Mouse (Mus musculus): ENCODE results near the gene Rnls. TPM values are rescaled to one million over a fixed set of nuclear protein-coding genes. Genes with fewer than 3 reads are reported as not detected.

Rnls gene
- total RNA-seq, 2 experiments from 2014 or later, result 1.3 to 1.6 TPM

GRCm38 (mm10) chr19:33100031-33100430, 292.1 kb downstream of the Rnls start:
- intact Hi-C loops (cut with DNase I), result loop anchor here (5.0 kb wide), 1 partner anchor 343 kb away; the partner anchor contains the start of gene Pten
- Histone ChIP-seq H3K4me3 (no peak overlapping the region), H3K27ac (no peak overlapping the region)
- no peak for DNase-seq (ENCODE audit: extremely low spot score in 1 of 2, low spot score in 2 of 2)
- TF ChIP-seq CTCF (IDR thresholded peaks at IDR 0.05), result no peak

DNA sequence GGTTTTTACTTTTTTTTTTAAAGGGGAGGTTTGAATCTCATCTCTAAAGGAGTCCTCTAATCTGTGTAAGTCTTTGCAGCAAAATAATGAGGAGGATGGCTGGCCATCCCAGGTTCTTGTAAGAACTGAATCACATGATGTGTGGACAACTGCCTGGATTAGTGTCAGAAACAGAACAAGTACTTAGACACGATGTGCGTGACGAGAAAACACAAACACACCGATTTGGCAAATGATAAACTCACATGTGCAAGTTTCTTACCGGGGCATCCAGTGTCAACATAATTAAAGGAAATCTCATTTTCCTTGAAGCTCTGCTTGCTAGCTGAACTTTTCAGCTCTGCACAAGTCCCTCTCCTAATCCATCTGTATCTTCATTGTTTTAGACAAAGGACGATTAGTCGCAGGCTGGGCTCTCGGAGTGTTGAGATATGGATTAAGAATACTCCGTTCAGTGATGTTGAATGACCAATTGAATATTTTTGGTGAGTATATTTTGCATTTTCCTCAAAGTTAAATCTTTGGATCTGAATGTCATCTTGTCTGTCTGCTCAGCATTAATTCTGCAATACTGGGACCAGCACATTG, 292.8 kb downstream of the Rnls start:
- DNase-seq (ENCODE audit: extremely low spot score in 1 of 2, low spot score in 2 of 2), result no peak
- H3K4me3 ChIP-seq, result no peak overlapping the region
- no peak overlapping the region for H3K27ac ChIP-seq
- intact Hi-C loops (cut with DNase I), result no loop called here
- TF ChIP-seq CTCF (IDR thresholded peaks at IDR 0.05), result no peak

DNA sequence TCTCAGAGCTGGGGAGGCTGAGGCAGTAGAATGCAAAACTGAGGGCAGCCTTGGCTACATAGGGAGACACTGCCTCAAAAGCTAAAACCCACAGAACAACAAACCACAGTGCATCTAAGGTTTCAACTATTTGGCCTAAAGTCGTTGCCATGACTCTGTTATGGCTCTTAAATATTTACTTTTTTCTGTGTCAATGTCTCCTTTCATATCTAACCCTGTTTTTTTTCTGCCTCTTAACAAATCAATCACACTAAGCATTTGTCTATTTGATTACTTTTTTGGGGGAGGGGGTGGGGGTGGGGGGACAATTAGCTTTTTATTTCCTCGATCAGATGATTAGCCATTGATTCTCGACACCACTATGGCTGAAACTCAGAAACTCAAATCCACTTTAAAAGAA, 294.4 kb downstream of the Rnls start:
- intact Hi-C loops (cut with DNase I), result no loop called here
- DNase-seq (ENCODE audit: extremely low spot score in 1 of 2, low spot score in 2 of 2), result no peak
- no peak overlapping the region for H3K4me3 ChIP-seq

DNA sequence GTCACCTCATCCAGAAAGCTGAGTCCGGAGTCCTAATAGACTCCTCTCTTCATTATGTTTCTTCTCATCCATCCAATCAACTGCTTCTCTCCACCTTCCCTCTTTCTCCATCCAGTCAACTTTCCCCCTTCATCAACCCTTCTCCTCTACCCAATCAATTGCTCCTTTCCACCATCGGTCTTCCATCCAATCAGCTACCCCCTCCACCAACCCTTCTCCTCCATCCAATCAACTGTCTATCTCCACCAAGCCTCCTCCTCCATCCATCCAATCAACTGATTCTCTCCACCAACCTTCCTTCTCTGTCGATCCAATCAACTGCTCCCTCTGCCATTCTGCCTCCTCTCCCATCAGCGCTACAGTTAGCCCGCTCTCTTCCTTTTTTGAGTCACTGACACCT, 295.5 kb downstream of the Rnls start:
- no peak overlapping the region for H3K4me3 ChIP-seq
- no peak for TF ChIP-seq CTCF (IDR thresholded peaks at IDR 0.05)
- DNase-seq (ENCODE audit: extremely low spot score in 1 of 2, low spot score in 2 of 2), result no peak
- intact Hi-C loops (cut with DNase I), result no loop called here
- H3K27ac ChIP-seq, result no peak overlapping the region

More for the DNA sequence above, 294.4 kb downstream of the Rnls start:
- TF ChIP-seq CTCF (IDR thresholded peaks at IDR 0.05), result no peak
- H3K27ac ChIP-seq, result no peak overlapping the region

DNA sequence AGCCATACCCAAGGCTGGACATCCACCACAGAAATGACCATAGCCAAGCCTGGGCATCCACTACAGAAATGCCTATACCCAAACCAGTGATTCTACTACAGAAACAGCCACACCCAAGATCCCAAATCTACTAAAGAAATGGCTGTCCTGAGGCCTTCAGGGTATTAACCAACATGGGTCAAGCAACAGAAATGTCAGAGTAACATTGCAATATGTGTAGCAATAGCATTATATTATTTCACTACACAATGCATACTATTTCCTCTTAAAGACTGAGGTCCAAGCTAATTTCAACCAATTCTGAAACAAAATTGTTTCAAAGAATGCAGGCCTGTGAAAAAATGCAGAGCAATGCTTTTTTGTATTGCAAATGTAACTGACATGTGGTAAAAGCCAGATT, 299.5 kb downstream of the Rnls start:
- no peak for TF ChIP-seq CTCF (IDR thresholded peaks at IDR 0.05)
- H3K4me3 ChIP-seq, result no peak overlapping the region
- intact Hi-C loops (cut with DNase I), result no loop called here
- no peak for DNase-seq (ENCODE audit: extremely low spot score in 1 of 2, low spot score in 2 of 2)
- no peak overlapping the region for H3K27ac ChIP-seq

- DNase-seq (ENCODE audit: extremely low spot score in 1 of 2, low spot score in 2 of 2), result no peak
- intact Hi-C loops (cut with DNase I), result no loop called here
- TF ChIP-seq CTCF (IDR thresholded peaks at IDR 0.05), result no peak
- H3K27ac ChIP-seq, result no peak overlapping the region
- no peak overlapping the region for H3K4me3 ChIP-seq
Observed at GRCm38 (mm10) chr19:33091324-33091723, 300.8 kb downstream of the Rnls start.

DNA sequence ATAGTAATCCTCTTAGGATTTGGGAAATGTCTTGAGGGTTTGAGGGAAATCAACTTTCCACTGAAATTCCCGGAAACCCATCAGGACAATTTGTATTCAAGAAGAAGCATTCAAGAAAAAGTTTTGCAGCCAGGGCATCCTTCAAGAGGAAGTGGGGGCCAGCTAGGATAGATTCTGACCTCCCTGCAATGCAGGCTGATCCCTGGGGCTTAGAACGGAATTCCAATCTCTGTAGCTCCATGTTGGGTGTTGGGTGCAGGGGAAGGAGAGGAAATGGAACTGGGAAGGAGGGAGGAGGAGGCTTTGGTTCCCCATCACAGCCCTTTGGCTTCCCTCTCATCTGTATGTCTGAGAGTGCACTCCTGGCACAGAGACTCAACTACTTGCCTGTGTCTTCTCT, 303.2 kb downstream of the Rnls start:
- DNase-seq (ENCODE audit: extremely low spot score in 1 of 2, low spot score in 2 of 2), result no peak
- no peak for TF ChIP-seq CTCF (IDR thresholded peaks at IDR 0.05)
- H3K27ac ChIP-seq, result no peak overlapping the region
- no peak overlapping the region for H3K4me3 ChIP-seq
- intact Hi-C loops (cut with DNase I), result no loop called here

GRCm38 (mm10) chr19:33087961-33088360, 304.1 kb downstream of the Rnls start:
- no peak overlapping the region for H3K27ac ChIP-seq
- TF ChIP-seq CTCF (IDR thresholded peaks at IDR 0.05), result no peak
- no peak overlapping the region for H3K4me3 ChIP-seq
- intact Hi-C loops (cut with DNase I), result no loop called here
- DNase-seq (ENCODE audit: extremely low spot score in 1 of 2, low spot score in 2 of 2), result no peak

Small RNA genes lying within 50 kb of the gene (microRNA-seq; reads per million reads assigned to microRNA genes)
- 0.24 reads per million in 2 experiments for gene Mir3970

Other genes starting within 250 kb of the Rnls start
- not detected for gene Lipo4, start 125.5 kb upstream of the Rnls start, total RNA-seq (2021)
- not detected for gene Gm8978, start 233.0 kb upstream of the Rnls start, total RNA-seq (2021)

Data from left cerebral cortex, adult 2 months (tissue).